Mouse (Mus musculus) CD4-positive helper T cell, adult 2 months (primary cell): ENCODE results near the gene Nanos2.
A peak's percentile ranks its signal among the peaks of the same experiment; 100 is the strongest.

Experiments used
- DNase-seq: peaks from one replicate; pipeline ENCODE4 v3.0.0-alpha.2; 2012; ENCODE audit warnings: low read depth, missing footprints, low spot score

Gene Nanos2

DNA sequence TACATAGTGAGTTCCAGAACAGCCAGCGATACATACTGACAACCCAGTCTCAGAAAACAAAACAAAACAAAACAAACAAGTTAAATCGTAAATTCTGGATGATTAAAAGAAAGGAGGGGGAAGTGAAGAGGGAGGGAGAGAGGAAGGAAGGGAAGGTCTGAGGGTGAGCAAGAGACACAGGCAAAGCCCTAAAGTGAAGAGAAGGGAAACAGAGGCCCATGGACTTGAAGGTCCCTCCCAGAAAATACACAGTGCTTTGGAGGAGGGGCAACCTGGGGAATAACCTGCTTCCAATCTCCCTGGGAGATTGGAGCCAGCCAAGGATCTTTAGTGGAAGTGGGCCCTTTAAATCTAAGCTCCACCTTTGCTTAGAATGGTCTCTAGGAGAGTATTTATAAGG lies at the start of gene Nanos2:
Gene Nanos2, plus strand, starts transcription at position 301 of the 400 bp plus-strand sequence.
- no peak for DNase-seq

DNA sequence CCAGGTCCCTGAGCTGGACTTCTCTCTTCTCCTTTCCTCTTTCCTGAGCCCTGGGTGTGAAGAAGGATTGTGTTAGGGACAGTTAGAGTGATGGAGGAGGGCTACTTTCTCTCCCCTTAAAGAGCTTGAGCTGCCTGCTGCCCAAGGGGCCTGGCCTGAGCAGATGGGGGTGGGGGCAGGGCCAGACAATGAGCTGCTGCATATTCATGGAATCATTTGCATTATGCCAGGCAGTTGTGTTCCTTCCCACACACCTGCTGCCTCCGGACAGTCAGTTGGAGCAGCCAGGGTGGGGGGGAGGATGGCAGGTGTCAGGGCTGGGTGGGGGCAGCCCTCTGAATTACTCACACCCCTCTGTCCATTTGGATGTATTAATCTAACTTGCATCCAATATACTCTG lies 44.8 kb upstream of the Nanos2 start:
- DNase-seq: no peak

DNA sequence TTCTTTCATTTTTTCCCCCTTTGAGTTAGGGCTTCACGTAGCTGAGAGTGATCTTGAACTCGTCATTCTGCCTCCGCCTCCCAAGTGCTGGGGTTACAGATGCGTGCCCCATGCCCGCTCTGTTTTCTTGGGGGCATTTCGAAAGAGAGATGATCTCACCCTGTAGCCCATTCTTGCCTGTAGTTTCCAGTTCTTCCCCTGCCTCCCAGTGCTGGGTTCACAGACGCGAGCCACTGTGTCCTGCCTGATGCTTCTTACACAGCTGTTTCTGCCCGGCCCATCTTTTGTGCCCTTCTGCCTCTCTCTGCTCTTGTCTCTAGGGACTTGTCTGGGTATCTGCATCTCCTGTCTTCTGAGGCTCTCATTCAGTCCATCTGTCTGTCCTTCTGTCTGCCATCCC lies 44.4 kb upstream of the Nanos2 start:
- DNase-seq: no peak

DNA sequence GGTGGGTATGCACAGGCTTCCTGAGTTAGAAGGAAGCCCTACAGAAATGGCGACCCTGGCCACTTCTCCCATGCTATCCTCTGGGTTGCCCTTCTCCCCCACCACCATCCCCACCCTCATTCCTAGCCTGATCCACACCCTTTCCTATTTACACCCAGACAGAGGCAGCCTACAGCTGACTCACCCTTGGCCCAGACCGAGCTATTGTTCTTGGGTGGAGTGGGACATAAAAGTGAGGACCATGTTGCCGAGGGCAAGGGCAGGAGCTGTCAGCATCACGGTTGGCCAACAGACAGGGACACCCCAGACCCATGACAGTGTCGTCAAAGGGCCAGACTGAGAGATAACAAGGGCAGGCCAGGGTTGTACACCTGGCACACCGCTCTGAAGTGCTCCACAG lies 39.0 kb upstream of the Nanos2 start:
- DNase-seq: no peak

DNA sequence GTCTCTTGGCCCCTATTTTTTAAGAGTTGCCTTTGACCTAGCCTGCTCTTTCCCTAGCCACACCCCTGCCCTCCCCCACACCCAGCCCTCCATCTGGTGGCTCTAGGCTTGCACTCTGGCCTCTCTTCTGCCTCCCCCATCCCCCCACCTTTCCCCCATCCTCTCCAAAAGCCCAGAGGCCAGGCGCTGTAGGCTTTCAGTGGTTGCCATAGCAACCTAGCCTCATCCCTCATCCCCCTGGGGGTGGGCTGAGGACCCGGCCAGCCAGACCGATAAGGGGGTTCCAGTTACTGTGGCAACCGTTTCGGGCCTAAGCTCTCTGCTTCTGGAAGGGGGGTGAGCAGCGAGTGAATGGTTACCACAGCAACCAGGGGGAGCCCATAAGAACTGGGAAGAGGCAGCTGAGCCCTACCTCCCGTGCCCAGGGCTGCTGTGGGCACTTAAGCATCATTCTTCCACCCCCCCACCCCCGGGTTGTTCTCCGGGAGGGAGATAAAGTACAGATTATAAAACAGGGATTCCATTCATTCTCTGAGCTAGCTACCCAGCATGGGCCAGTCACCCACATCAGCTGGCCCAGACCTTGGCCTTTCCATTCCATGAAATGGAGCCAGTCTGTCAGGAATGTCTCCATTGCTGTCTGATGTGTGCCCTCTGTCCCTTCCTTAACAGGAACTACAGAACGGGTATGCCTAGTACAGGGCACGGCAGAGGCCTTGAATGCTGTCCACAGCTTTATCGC lies 37.2 kb upstream of the Nanos2 start:
- DNase-seq: no peak

DNA sequence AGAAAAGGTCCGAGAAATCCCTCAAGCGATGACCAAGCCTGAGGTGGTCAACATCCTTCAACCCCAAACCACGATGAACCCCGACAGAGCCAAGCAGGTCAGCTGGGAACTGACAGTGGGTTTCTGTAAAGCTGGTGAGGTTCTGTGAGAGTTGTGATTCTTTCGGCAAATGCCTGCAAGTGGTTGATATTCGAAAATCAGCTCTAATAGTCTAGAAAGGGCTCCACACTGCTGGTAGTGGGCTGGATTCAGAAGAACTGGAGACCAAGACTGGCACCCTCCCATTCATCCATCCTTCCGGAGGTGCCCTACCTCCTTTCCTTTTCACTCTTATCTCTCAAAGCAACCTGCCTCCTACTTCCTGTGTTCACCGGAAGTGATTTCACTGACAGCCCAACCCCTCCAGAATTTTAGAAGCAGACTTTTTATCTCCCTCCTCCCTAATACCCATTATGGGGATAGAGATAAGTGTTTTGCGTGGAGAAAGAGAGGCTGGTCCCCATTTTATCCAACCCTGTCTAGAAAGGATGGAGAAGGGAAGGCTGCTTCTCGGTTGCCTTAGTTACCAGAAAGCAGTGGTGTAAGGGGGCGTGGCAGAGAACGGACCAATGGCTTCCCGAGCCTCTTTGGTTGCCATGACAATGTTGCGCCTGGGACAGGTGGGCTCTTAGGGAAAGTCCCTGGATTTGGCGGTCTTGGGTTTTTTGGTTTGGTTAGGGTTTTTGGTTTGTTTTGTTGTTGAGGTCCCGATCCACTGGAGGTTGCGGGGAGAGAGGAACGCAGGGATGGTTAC lies 36.5 kb upstream of the Nanos2 start:
- DNase-seq: no peak

DNA sequence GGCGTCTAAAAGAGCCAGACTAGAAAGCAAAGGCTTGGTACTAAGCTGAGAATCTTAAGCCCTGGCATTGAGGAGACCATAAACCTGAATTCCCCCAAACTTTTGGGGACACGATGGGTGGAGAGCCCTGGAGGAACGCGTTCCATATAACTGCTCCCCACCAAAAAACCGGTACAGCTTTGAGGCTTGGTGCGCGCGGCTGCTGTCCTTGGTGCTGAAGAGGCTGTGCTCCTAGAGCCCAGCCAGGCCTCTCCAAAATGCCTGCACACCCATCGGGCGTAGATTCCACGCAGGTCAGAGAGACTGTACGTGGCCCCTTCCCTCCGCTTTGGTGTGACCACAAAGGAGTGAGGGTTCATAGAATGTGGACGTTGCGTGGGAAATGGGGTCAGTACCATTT lies 35.8 kb upstream of the Nanos2 start:
- DNase-seq: peak; percentile 22

DNA sequence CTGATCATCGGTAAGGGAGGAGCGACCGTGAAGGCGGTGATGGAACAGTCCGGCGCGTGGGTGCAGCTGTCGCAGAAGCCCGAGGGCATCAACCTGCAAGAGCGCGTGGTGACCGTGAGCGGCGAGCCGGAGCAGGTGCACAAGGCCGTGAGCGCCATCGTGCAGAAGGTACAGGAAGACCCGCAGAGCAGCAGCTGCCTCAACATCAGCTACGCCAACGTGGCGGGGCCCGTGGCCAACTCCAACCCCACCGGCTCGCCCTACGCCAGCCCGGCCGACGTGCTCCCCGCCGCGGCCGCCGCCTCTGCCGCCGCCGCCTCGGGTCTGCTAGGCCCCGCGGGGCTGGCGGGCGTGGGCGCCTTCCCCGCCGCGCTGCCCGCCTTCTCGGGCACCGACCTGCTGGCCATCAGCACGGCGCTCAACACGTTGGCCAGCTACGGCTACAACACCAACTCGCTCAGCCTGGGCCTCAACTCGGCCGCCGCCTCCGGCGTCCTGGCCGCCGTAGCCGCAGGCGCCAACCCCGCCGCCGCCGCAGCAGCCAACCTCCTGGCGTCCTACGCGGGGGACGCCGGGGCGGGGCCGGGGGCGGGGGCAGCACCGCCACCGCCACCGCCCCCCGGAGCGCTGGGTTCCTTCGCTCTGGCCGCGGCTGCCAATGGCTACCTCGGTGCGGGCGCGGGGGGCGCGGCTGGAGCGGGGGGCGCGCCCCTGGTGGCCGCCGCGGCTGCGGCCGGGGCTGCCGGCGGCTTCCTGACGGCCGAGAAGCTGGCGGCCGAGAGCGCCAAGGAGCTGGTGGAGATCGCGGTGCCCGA lies 29.4 kb upstream of the Nanos2 start:
- DNase-seq: peak; percentile 39

DNA sequence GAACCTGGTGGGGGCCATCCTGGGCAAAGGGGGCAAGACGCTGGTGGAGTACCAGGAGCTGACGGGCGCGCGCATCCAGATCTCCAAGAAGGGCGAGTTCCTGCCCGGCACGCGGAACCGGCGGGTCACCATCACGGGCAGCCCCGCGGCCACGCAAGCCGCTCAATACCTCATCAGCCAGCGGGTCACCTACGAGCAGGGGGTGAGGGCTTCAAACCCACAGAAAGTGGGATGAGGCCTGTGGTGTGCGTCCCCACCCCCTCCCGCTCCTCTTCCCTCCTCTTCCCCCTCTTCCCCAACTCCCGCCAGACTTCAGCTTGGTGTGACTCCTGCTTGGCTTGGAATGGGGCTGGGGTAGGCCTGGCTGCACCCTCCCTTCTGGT lies 28.8 kb upstream of the Nanos2 start:
- no peak for DNase-seq

DNA sequence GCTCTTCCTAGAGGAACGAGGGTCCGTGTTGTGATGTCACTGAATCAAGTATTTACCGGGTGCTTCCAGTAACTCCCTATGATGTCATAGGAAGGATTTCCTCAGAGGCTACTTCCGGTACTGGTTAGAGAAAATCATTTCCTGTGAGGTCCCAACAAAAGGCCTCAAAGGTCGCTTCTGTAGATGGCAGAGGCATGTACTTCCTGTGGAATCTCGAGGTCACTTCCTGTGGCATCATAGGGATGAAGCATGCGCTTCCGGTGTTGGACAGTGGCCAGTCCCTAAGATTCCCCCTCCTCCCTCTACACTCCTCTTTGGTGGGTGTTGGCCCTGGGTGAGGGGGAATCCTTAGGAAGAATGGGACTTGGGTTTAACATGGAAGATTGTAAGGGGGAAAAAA lies 27.8 kb upstream of the Nanos2 start:
- no peak for DNase-seq

DNA sequence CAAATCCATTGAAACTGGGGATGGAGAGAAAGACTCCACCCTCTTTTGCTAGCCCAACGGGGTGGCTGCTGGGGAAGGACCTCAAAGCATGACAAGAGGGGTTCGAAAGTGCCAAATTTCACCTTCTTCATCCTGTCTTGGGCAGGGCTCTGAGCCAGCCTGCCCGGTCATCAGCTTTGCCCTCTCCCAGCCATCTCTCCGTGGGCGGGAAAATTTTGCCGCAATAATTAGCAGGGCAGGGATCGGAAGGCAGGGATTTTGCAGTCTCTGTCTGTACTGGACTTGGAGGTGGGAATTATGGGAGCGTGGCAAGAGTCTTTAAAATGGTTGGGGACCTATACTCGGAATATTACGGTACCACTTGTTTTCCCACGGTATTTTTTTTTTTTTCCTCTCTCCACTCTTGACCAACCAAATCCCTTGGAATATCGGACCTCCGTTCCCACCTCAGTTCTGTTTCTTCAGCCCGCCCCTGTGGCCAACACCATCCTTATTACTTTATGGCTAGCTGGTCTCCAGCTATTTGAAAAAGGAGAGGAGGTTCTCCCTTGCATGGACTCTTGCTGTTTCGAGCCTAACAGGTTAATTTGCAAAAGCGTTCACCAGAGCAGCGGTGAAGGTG lies 24.9 kb upstream of the Nanos2 start:
- no peak for DNase-seq

DNA sequence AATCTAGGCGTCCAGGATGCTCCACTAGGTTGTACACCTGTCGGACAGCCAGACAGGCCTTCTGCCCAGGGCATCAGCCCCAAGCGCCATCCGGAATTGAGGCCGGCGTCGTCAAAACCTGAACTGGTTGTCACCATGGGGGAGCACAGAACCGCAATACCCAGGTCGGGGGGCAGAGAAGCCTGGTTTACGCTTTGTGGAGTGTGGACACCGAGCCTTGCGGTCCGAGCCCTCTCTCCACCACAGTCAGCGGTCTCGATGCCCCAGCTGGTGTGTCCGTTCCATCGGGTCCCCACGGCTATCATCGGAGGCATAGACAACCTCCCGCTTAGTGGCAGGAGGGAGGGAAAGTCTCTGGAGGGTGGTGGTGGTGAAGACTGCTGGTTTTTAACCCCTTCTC lies 24.4 kb upstream of the Nanos2 start:
- no peak for DNase-seq

DNA sequence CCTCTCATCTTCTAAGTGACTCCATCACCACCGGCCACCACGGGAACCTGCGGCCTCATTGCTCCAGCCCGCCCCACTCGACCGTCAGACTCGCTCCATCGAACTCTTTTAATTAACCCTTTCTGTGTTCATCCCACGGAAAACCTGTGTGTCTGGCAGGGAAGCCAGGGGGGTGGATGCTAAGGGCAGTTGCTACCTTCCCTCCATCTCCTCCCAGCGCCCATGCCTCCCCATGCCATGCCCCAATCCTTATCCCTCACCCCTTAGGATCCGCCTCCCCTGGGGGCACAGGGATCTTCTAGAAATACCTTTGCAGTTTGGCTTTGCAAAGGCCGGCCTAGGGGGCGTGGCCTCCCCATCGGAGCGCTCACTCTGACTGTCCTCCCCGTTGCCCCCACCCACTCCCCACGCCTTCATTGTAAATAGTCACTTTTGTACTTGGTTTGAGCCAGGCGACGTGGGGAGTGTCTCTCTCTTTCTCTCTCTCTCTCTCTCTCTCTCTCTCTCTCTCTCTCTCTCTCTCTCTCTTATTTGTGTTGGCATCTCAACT lies 23.8 kb upstream of the Nanos2 start:
- no peak for DNase-seq

DNA sequence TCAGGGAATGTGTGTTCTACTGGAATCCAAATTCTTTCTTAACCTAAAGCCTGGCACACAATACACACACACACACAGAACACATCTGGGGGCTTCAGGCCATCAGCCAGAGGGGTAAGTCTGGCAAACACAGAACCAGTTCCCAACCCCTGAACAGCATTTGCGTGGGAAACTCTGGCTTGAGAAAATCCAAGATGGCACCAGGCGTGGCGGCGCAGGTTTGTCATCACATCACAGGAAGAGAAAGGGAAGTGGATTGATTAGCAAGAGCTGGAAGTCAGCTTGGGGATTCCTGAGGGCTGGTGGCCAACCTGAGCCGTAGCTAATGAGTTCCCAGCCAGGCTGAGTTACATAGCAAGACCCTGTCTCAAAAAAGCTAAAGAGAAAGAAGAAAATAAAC lies 21.9 kb upstream of the Nanos2 start:
- DNase-seq: no peak

DNA sequence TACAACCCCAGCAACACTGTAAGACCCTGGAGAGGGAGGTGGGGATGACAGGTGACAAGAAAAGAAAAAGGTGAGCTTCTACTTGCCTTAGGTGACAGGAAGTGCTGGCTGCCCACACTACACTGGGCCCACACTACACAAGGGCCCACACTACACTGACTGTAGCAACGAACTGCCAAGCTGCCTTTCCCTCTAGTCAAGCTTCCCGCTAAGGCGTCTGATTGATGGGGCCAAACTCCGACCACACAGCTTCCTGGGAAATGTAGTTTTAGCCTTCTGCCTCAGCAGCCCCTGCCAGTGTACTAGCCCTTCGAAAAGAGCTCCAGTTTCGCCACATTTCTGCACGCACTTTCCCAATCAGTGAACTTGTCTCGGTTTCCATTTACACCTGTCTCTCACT lies 19.6 kb upstream of the Nanos2 start:
- no peak for DNase-seq

DNA sequence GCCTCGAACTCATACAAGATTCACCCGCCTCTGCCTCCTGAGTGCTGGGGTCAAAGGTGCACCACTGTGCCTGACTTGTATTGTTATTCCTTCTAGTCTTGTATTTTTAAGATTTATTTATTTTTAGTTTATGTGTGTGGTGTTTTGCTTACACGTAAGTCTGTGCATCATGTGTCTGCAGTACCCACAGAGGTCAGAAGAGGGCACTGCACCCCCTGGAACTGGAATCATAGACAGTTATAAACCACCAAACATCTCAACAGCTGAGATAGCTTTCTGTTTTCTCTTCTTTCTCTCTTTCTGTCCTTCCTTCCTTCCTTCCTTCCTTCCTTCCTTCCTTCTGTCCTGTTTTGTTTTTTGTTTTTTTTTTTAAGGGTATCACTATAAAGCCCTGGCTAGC lies 16.2 kb upstream of the Nanos2 start:
- no peak for DNase-seq

DNA sequence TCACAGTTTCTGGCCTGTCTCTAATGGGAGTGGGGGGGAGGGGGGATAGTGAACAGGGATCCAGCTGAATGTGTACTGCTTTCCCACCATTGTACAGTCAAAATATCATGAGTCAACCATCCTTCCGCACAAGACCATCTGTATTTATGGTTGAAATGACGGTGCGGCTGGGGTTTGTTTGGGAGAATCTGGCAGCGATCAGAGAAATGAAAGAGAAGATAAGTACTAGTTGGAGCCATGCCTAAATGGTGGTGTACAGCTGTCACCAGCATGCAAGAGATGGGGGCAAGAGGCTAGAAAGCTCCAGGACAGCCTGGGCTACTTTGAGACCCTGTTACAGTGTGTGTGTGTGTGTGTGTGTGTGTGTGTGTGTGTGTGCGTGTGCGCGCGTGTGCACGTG lies 8.8 kb upstream of the Nanos2 start:
- DNase-seq: no peak

DNA sequence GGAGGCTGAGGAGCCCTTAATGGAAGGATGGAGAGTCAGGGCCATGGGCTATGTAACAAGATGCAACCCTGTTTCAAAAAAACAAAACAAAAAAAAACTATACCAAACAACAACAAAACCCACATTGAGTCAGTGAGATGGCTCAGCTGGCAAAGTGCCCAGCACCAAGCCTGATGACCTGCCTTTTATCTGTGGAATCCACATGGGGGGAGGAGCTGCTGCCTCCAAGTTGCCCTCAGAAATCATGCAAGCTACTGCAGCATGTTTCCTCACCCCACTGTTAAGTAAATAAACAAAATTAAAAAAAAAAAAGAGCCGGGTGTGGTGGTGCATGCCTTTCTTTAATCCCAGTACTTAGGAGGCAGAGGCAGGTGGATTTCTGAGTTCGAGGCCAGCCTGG lies 697 bp upstream of the Nanos2 start:
- DNase-seq: no peak

DNA sequence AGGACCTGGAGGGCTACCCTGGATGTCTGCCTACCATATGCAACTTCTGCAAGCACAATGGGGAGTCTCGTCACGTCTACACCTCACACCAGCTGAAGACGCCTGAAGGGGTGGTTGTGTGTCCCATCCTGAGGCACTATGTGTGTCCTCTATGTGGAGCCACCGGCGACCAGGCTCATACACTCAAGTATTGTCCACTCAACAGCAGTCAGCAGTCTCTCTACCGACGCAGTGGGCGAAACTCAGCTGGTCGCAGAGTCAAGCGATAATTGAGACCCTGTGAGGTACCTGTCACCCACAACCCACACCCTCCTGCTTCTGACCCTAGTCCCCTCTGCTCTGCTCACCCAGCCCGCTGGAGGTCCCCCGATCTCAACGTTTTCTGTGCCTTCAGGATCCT lies 547 bp downstream of the Nanos2 start:
- DNase-seq: no peak

DNA sequence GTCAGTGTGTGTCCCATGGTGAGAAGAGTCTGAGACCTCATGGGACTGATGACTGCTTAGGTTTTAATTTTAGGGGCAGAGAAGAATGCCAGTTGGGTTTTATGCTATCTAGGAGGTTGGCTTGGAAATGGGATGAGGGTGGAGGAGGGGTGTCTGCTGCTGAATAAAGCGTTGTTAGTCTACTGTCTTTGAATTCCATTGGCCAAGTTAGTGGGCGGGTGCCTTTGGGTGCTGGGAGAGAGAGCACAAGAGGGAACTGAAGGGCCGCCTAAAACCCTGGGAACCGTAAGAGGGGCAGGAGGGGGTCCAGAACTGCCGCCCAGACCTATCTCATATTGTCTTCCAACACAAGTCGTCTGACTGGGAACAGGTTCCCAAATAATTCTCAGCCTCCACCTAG lies 1.6 kb downstream of the Nanos2 start:
- no peak for DNase-seq

DNA sequence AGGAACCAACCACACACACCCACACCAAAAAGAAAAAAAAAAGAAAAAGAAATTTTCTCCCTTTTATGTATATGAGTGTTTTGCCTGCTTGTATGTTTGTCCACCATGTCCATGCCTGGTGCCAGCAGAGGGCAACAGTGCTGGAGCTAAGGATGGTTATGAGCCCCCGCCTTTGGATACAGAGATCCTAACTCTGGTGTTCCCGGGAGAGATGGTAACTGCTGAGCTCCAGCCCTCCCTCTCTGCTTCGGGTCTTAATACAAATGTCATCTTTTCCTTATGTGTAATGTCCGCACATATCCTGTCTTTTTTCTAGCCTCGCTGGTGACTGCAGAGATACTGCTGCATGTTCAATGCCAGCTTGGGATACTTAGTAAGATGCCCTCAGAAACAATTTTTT lies 2.8 kb downstream of the Nanos2 start:
- no peak for DNase-seq
